Mouse (Mus musculus): ENCODE measurements around the gene Rnf135. TPM values are rescaled to one million over a fixed set of nuclear protein-coding genes. Genes with fewer than 3 reads are reported as not detected.

Gene Rnf135
- 4.3 and 4.9 TPM in 2 replicates for polyA plus RNA-seq (2012; rRNA removed)

DNA sequence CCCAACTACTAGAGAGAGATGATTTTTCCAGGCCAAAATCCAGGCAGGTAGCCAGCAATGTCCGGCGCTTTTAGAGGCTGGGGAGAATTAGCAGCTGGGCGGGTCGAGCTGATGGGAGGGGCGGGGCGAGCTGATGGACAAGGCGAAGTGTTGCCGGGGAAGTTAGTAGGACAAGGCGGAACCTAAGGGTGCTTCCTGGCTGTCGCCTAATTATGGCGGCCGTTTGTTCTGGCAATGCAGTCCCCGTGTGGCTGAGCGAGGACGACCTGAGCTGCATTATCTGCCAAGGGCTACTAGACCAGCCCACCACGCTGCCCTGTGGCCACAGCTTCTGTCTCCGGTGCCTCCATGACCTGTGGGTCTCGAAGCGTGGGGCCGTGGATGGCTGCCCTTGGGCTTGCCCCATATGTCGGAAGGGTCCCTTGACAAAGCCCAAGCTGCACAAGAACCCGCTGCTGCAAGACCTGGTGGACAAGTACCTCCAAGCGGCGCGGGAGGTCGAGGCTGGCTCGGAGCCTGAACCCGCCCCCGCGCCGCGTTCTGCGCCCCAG, at the start of gene Rnf135:
Gene Rnf135 (plus strand): TSS at position 147 of the 551 bp plus-strand sequence.
- Histone ChIP-seq H3K27ac (ENCODE audit: control insufficient read depth, insufficient read depth, low read length) (peak within 1 kb of the TSS; percentile 45; the same call in 1 of the 2 replicates), H3K36me3 (ENCODE audit: control insufficient read depth, insufficient read depth, low read length) (no peaks in the 10 kb centered on the region), H3K27me3 (ENCODE audit: control insufficient read depth, insufficient read depth, low read length) (no peaks in the 10 kb centered on the region), H3K4me1 (replicated peaks; ENCODE audit: control insufficient read depth, insufficient read depth, low read length) (no peaks in the 10 kb centered on the region), H3K4me3 (ENCODE audit: control insufficient read depth, insufficient read depth, low read length) (peak within 1 kb of the TSS; percentile 71)
- no peak for TF ChIP-seq POLR2A (IDR thresholded peaks at IDR 0.05; ENCODE audit: control insufficient read depth, extremely low read depth, insufficient read depth, low read length, poor library complexity)
- 0 out of 2 replicates have a peak, but pooled peaks have one; percentile 36 for TF ChIP-seq CTCF (IDR thresholded peaks at IDR 0.05; ENCODE audit: borderline replicate concordance, control insufficient read depth, extremely low read depth, insufficient read depth, low read length, poor library complexity)
- WGBS: 3% methylated on average over 33 of the region's 33 CpGs
- DNase-seq: peak; percentile 58

DNA sequence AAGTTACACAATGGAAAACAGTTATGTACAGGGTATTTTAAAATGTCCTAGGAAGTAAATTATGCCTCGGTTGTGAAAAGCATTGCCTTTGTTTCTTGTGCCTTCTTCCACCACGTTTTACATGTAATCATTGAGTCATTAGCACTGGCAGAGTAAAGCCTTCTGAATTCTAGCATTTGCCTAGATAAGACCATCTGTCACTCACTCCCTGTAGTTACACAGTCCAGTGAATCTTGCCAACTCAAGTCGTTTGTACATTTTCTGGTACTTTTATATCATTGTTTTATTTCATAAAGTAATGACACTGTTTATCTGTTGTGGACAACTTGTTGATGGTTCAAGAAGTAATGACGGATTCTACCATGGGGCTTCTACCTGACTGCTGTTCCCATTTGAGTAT, 48.9 kb upstream of the Rnf135 start:
- Histone ChIP-seq H3K4me1 (replicated peaks; ENCODE audit: control insufficient read depth, insufficient read depth, low read length) (peaks cover 16% of the 10 kb centered on the region), H3K27ac (ENCODE audit: control insufficient read depth, insufficient read depth, low read length) (no peak overlapping the region), H3K36me3 (ENCODE audit: control insufficient read depth, insufficient read depth, low read length) (peaks cover 31% of the 10 kb centered on the region; the same call in 1 of the 2 replicates), H3K4me3 (ENCODE audit: control insufficient read depth, insufficient read depth, low read length) (no peak overlapping the region), H3K27me3 (ENCODE audit: control insufficient read depth, insufficient read depth, low read length) (no peaks in the 10 kb centered on the region)
- TF ChIP-seq CTCF (IDR thresholded peaks at IDR 0.05; ENCODE audit: borderline replicate concordance, control insufficient read depth, extremely low read depth, insufficient read depth, low read length, poor library complexity) (no peak), POLR2A (IDR thresholded peaks at IDR 0.05; ENCODE audit: control insufficient read depth, extremely low read depth, insufficient read depth, low read length, poor library complexity) (no peak)
- WGBS: 77% methylated on average over 4 of the region's 4 CpGs
- DNase-seq: no peak

DNA sequence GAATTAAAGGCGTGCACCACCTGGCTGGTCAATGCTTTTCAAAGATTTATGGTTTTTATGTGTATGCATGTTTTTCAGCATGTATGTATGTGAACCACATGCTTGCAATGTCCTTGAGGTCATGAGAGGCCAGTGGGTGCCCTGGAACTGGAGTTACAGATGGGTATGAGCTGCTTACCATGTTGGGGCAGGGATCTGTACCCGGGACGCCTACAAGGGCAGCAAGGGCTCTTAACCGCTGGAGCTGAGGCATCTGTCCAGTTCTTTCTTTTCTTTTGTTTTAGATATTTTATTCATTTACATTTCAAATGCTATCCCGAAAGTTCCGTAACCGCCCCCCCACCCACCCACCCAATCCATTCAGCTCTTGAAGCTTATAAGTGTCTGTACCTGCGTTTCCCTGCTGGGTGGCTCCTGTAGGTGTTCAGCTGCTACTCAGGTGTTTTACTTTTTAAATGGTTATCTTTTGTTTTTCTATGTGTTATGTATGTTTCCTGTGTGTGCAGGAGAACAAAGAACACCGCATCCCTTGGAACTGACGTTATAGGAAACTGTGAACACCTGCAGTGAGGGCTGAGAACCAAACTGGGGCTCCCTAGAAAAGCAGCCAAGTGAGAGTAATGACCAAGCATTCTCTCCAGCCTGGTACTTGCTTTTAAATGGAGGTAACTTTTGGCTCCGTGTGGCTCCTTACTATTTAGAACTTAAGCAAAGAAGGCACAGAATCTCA, 47.5 kb upstream of the Rnf135 start:
- peaks cover 17% of the 10 kb centered on the region for H3K4me1 ChIP-seq (replicated peaks; ENCODE audit: control insufficient read depth, insufficient read depth, low read length)
- H3K4me3 ChIP-seq (ENCODE audit: control insufficient read depth, insufficient read depth, low read length): peak overlapping the region; percentile 4; the same call in 1 of the 2 replicates
- H3K27me3 ChIP-seq (ENCODE audit: control insufficient read depth, insufficient read depth, low read length): no peaks in the 10 kb centered on the region
- TF ChIP-seq POLR2A (IDR thresholded peaks at IDR 0.05; ENCODE audit: control insufficient read depth, extremely low read depth, insufficient read depth, low read length, poor library complexity) (no peak), CTCF (IDR thresholded peaks at IDR 0.05; ENCODE audit: borderline replicate concordance, control insufficient read depth, extremely low read depth, insufficient read depth, low read length, poor library complexity) (no peak)
- peaks cover 28% of the 10 kb centered on the region; the same call in 1 of the 2 replicates for H3K36me3 ChIP-seq (ENCODE audit: control insufficient read depth, insufficient read depth, low read length)
- H3K27ac ChIP-seq (ENCODE audit: control insufficient read depth, insufficient read depth, low read length): peak overlapping the region; percentile 95
- peak; percentile 51 for DNase-seq
- WGBS: 62% methylated on average over 11 of the region's 11 CpGs

DNA sequence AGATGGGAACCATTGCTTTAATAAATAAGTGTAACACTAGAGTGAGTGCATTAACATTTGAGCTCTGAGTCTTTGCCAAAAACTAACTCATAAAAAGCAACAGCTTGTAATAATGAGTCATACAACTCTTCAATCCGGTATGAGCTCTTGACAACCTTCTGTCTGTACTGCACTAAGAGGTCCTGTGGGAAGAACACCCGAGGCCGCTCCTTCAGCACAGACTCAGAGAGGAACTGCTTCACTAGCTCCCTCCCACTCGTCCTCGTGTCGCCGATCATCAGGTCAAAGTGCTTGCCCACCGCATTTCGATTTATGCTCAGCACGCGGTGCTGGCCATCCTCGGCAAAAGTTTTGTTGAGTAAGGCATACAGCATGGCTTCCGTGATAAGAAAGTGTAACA, 46.9 kb upstream of the Rnf135 start:
- no peak for DNase-seq
- Histone ChIP-seq H3K27ac (ENCODE audit: control insufficient read depth, insufficient read depth, low read length) (peak overlapping the region; percentile 81), H3K4me1 (replicated peaks; ENCODE audit: control insufficient read depth, insufficient read depth, low read length) (peaks cover 19% of the 10 kb centered on the region), H3K27me3 (ENCODE audit: control insufficient read depth, insufficient read depth, low read length) (no peaks in the 10 kb centered on the region), H3K4me3 (ENCODE audit: control insufficient read depth, insufficient read depth, low read length) (no peak overlapping the region), H3K36me3 (ENCODE audit: control insufficient read depth, insufficient read depth, low read length) (peaks cover 23% of the 10 kb centered on the region; the same call in 1 of the 2 replicates)
- WGBS: 94% methylated on average over 13 of the region's 13 CpGs
- TF ChIP-seq CTCF (IDR thresholded peaks at IDR 0.05; ENCODE audit: borderline replicate concordance, control insufficient read depth, extremely low read depth, insufficient read depth, low read length, poor library complexity) (no peak), POLR2A (IDR thresholded peaks at IDR 0.05; ENCODE audit: control insufficient read depth, extremely low read depth, insufficient read depth, low read length, poor library complexity) (no peak)

DNA sequence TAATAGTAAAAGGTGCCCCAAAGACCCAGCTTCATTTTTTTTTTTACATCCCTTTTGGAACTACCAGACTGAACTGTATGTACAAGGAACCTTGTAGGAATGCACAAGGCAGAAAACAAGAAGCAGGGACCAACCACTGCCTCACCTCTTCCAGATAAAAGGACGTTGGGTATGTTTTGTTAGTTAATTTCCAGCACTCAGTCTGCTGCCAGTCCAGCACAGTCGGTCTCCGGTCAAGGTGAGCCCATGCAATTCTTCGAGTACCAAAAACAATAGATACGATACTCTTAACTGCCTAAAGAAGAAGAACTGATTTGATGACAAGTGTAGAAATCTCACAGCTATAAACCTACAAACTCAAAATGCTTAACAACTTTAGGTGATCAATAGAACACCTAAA, 45.9 kb upstream of the Rnf135 start:
- Histone ChIP-seq H3K4me3 (ENCODE audit: control insufficient read depth, insufficient read depth, low read length) (no peak overlapping the region), H3K36me3 (ENCODE audit: control insufficient read depth, insufficient read depth, low read length) (peaks cover 14% of the 10 kb centered on the region; the same call in 1 of the 2 replicates), H3K27ac (ENCODE audit: control insufficient read depth, insufficient read depth, low read length) (no peak overlapping the region), H3K27me3 (ENCODE audit: control insufficient read depth, insufficient read depth, low read length) (no peaks in the 10 kb centered on the region), H3K4me1 (replicated peaks; ENCODE audit: control insufficient read depth, insufficient read depth, low read length) (peaks cover 20% of the 10 kb centered on the region)
- 92% methylated on average over 5 of the region's 5 CpGs for WGBS
- DNase-seq: no peak
- TF ChIP-seq POLR2A (IDR thresholded peaks at IDR 0.05; ENCODE audit: control insufficient read depth, extremely low read depth, insufficient read depth, low read length, poor library complexity): no peak
- TF ChIP-seq CTCF (IDR thresholded peaks at IDR 0.05; ENCODE audit: borderline replicate concordance, control insufficient read depth, extremely low read depth, insufficient read depth, low read length, poor library complexity): no peak

DNA sequence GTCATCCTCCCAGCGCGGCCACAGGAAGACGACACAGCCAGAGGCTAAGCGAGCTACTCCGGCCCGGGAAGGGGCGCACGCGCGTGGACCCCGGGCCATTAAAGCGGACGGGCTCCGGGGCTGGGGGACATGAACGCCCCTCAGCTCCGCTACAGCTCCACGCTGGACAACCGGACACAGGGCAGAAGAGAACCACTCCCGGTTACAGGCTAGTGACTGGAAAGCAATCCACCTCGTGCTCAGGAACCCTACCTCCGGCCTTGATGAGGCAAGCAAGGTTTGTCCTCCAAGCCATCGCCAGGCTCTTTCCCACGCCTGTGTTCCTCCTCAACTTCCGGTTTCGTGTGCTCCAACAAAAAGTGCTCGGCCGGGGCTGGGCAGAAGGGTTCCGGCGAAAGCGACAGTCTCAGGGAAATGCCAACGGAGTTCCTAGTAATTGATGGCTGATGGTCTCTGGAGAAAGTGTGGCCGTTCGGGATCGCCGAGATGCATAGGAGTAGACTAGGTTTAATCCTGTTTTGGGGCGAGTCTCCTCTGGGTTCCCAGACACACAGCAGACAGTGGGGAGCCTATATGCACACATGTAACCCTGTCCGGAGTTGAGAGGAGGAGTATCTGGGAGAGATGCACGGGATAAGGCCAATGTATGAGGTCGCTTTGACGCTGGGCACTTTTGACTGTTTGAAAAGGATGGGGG, 41.7 kb upstream of the Rnf135 start, which contains the start of gene Tefm:
Gene Tefm (minus strand): TSS at position 351 of the 697 bp plus-strand sequence.
- peaks cover 3% of the 10 kb centered on the region; the same call in 1 of the 2 replicates for H3K36me3 ChIP-seq (ENCODE audit: control insufficient read depth, insufficient read depth, low read length)
- peaks cover 22% of the 10 kb centered on the region for H3K4me1 ChIP-seq (replicated peaks; ENCODE audit: control insufficient read depth, insufficient read depth, low read length)
- no peaks in the 10 kb centered on the region for H3K27me3 ChIP-seq (ENCODE audit: control insufficient read depth, insufficient read depth, low read length)
- peak within 1 kb of the TSS; percentile 44; the same call in 1 of the 2 replicates for H3K27ac ChIP-seq (ENCODE audit: control insufficient read depth, insufficient read depth, low read length)
- under 1% methylated on average over 40 of the region's 40 CpGs for WGBS
- peak within 1 kb of the TSS; percentile 89 for H3K4me3 ChIP-seq (ENCODE audit: control insufficient read depth, insufficient read depth, low read length)
- TF ChIP-seq POLR2A (IDR thresholded peaks at IDR 0.05; ENCODE audit: control insufficient read depth, extremely low read depth, insufficient read depth, low read length, poor library complexity) (peak; percentile 54), CTCF (IDR thresholded peaks at IDR 0.05; ENCODE audit: borderline replicate concordance, control insufficient read depth, extremely low read depth, insufficient read depth, low read length, poor library complexity) (no peak)
- DNase-seq: peak; percentile 78
